Comparison of ENCODE assay signal across 24 mouse cellular contexts in genomic region chrX:160054643-160055042, GRCm38 (mm10).
A peak's percentile ranks its signal among the peaks of the same experiment; 100 is the strongest.
DNase-seq lines count a peak whose midpoint lies in the region; ATAC-seq and TF ChIP-seq lines count a peak whose summit lies in the region.
"Had no signal": no experiment of that assay in that cellular context is flagged by ENCODE, and none has a peak within 500 bp of the region (broad histone marks: within the 10 kb centered on the region; RNA-seq: fewer than 3 reads in every experiment).

No protein-coding gene starts in this region.

- no peak for TF ChIP-seq EP300 in liver, postnatal 0 days (IDR thresholded peaks at IDR 0.05; ENCODE audit: low read depth)

- no peak overlapping the region for H3K4me2 ChIP-seq in kidney, embryonic 16.5 days (replicated peaks; ENCODE audit: low read depth, low read length)
- H3K4me2 ChIP-seq in liver, postnatal 0 days (ENCODE audit: low read depth, low read length): no peak overlapping the region
- H3K4me2 ChIP-seq: forebrain, embryonic 13.5 days; hindbrain, embryonic 12.5 days had no signal

- DNase-seq in kidney, adult 2 months: peak; percentile 70
- DNase-seq in kidney, adult 8-10 months: peak; percentile 46 to 52
- peak; percentile 38 for DNase-seq in kidney, postnatal 14 days
- DNase-seq in liver, postnatal 0 days: no peak
- DNase-seq in adrenal gland, postnatal 14 days: no peak
- DNase-seq in adrenal gland, postnatal 36 days: no peak
- DNase-seq: adrenal gland, postnatal 25 days; cerebellum, adult 2 months; cerebellum, postnatal 10 days; forebrain, postnatal 0 days; gastrocnemius, adult 2 months; gastrocnemius, postnatal 36 days; heart, adult 11 months; heart, postnatal 10 days; heart, postnatal 4 days had no signal

- no peaks in the 10 kb centered on the region for H3K36me3 ChIP-seq in kidney, adult 2 months (ENCODE audit: control insufficient read depth, insufficient read depth, low read length)
- no peaks in the 10 kb centered on the region for H3K36me3 ChIP-seq in kidney, embryonic 16.5 days (ENCODE audit: insufficient read depth, low read length)
- no peaks in the 10 kb centered on the region for H3K36me3 ChIP-seq in liver, postnatal 0 days (replicated peaks; ENCODE audit: insufficient read depth, low read length)
- H3K36me3 ChIP-seq: embryonic facial prominence, embryonic 10.5 days; G1E; heart, embryonic 10.5 days; hindbrain, embryonic 12.5 days had no signal

- no peak for TF ChIP-seq POLR2A in kidney, adult 2 months (IDR thresholded peaks at IDR 0.05; ENCODE audit: low read depth, low read length)

- no peaks in the 10 kb centered on the region; the same call in 1 of the 2 replicates for H3K4me1 ChIP-seq in kidney, adult 2 months (ENCODE audit: control insufficient read depth, insufficient read depth, low read length)
- no peaks in the 10 kb centered on the region for H3K4me1 ChIP-seq in kidney, embryonic 16.5 days (ENCODE audit: insufficient read depth, low read length)
- H3K4me1 ChIP-seq in liver, postnatal 0 days (ENCODE audit: insufficient read depth): no peaks in the 10 kb centered on the region
- H3K4me1 ChIP-seq: embryonic facial prominence, embryonic 10.5 days; forebrain, embryonic 13.5 days; heart, embryonic 10.5 days; hindbrain, embryonic 12.5 days had no signal

- H3K9me3 ChIP-seq in kidney, embryonic 16.5 days (ENCODE audit: low read length): no peaks in the 10 kb centered on the region
- H3K9me3 ChIP-seq in liver, postnatal 0 days (ENCODE audit: low read length): no peaks in the 10 kb centered on the region
- H3K9me3 ChIP-seq: embryonic facial prominence, embryonic 10.5 days; forebrain, embryonic 13.5 days; G1E; heart, embryonic 10.5 days; hindbrain, embryonic 12.5 days had no signal

- no peak for TF ChIP-seq CTCF in kidney, adult 2 months (conservative IDR thresholded peaks at IDR 0.05; ENCODE audit: insufficient read depth, insufficient read length, low read depth, low read length)
- TF ChIP-seq CTCF in liver, postnatal 0 days (IDR thresholded peaks at IDR 0.05; ENCODE audit: low read depth): no peak

- peak overlapping the region; percentile 92 for H3K27ac ChIP-seq in kidney, adult 2 months (ENCODE audit: insufficient read depth, low read depth, low read length)
- H3K27ac ChIP-seq in kidney, embryonic 16.5 days (ENCODE audit: low read length): no peak overlapping the region
- no peak overlapping the region for H3K27ac ChIP-seq in liver, postnatal 0 days (ENCODE audit: low read depth)
- H3K27ac ChIP-seq: embryonic facial prominence, embryonic 10.5 days; forebrain, embryonic 13.5 days; gastrocnemius, adult 2 months; heart, embryonic 10.5 days; hindbrain, embryonic 12.5 days had no signal

- no peak overlapping the region for H3K9ac ChIP-seq in kidney, embryonic 16.5 days (replicated peaks; ENCODE audit: low read length)
- no peak overlapping the region for H3K9ac ChIP-seq in liver, postnatal 0 days (replicated peaks)
- H3K9ac ChIP-seq: forebrain, embryonic 13.5 days; forebrain, postnatal 0 days; hindbrain, embryonic 12.5 days had no signal

- no peaks in the 10 kb centered on the region for H3K27me3 ChIP-seq in kidney, adult 2 months (replicated peaks; ENCODE audit: control insufficient read depth, insufficient read depth, low read length)
- peaks cover 11% of the 10 kb centered on the region; the same call in 1 of the 2 replicates for H3K27me3 ChIP-seq in kidney, embryonic 16.5 days (ENCODE audit: insufficient read depth, low read length)
- no peaks in the 10 kb centered on the region for H3K27me3 ChIP-seq in liver, postnatal 0 days (ENCODE audit: insufficient read depth, low read length)
- H3K27me3 ChIP-seq: CH12.LX; forebrain, embryonic 13.5 days had no signal

- no peak for ATAC-seq in kidney, embryonic 16.5 days (ENCODE audit: low FRiP score, low TSS enrichment)
- no peak for ATAC-seq in liver, postnatal 0 days
- ATAC-seq: activated CD4-positive, CD25-positive, alpha-beta regulatory T cell, adult 4 months; forebrain, embryonic 13.5 days; forebrain, postnatal 0 days; hindbrain, embryonic 16.5 days had no signal

- no peak overlapping the region for H3K4me3 ChIP-seq in kidney, adult 2 months (ENCODE audit: insufficient read depth, low read depth, low read length)
- no peak overlapping the region for H3K4me3 ChIP-seq in kidney, embryonic 16.5 days (ENCODE audit: low read length)
- no peak overlapping the region for H3K4me3 ChIP-seq in liver, postnatal 0 days (ENCODE audit: low read depth, low read length)
- H3K4me3 ChIP-seq: embryonic facial prominence, embryonic 10.5 days; forebrain, embryonic 13.5 days; gastrocnemius, adult 2 months; heart, embryonic 10.5 days; hindbrain, embryonic 12.5 days had no signal

- 32% methylated on average over 5 of the region's 5 CpGs for WGBS in kidney, adult 2 months
- 77% methylated on average over 5 of the region's 5 CpGs for WGBS in kidney, embryonic 16.5 days
- 82% methylated on average over 5 of the region's 5 CpGs for WGBS in liver, postnatal 0 days (ENCODE audit: insufficient replicate concordance)

Comparison
In these comparisons a context has a peak if more than half of its experiments do, and no peak if none do; other contexts are left out.
1. DNase-seq: peak in kidney, adult 2 months (single experiment), kidney, adult 8-10 months (2 of 2) and kidney, postnatal 14 days (single experiment); none in liver, postnatal 0 days (single experiment), adrenal gland, postnatal 14 days (single experiment) and adrenal gland, postnatal 36 days (0 of 2).